Mouse (Mus musculus): Measurements from ENCODE around the gene Trim28.

DNA sequence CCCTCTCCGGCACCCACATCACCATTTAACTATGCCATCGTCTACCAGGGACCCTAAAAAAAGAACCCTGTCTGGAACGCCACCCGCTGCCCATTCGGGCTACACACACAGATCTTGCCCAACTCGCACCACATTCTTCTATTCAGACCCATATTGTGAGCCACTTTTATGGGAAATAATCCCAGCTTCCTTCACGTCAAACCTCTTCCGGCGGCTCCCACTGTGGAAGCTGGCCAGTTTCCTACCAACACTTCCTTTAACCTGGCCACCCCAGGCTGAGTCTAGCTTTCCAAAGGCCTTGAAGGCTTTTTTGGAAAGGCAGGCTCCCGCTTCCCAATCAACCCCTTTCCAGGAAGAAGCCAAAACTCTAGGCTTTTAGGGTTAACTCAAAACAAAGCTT lies 7.6 kb downstream of the Trim28 start:
- TF ChIP-seq POLR2A (IDR thresholded peaks at IDR 0.05; ENCODE audit: extremely low read depth, insufficient read depth, low read length) (no peak), CTCF (IDR thresholded peaks at IDR 0.05; ENCODE audit: low read depth, low read length) (no peak)

Data from liver, adult 2 months (tissue).